Mouse (Mus musculus) macrophage (primary cell): ENCODE results near the gene Psg22. TPM values are rescaled to one million over a fixed set of nuclear protein-coding genes. Genes with fewer than 3 reads are reported as not detected.
"Not testable (repeated sequence)": the region's sequence is repeated elsewhere in the genome, so short reads cannot be mapped to it uniquely, and the experiment has no call there.

Experiments
- H3K27ac ChIP-seq: fragments of 350-480 bp; formaldehyde crosslinking; 2 replicates; pipeline ENCODE4 v1.9.0; 2021
- H3K36me3 ChIP-seq: fragments of 350-480 bp; formaldehyde crosslinking; 2 replicates; pipeline ENCODE4 v1.9.0; 2021; ENCODE audit errors: inconsistent target
- H3K4me3 ChIP-seq: fragments of 350-480 bp; formaldehyde crosslinking; 2 replicates; pipeline ENCODE4 v1.9.0; 2021; ENCODE audit errors: inconsistent target
- H3K79me2 ChIP-seq: fragments of 350-480 bp; formaldehyde crosslinking; 2 replicates; pipeline ENCODE4 v1.9.0; 2021; ENCODE audit errors: inconsistent target
- WGBS: methylation state at CpG from one replicate; pipeline ENCODE4 v1.1.7; 2026; ENCODE audit warnings: inconsistent platforms; ENCODE audit not compliant: missing documents; 5-methylcytosine and 5-hydroxymethylcytosine counted together
- polyA plus RNA-seq: library from polyadenylated mRNA; stranded (reverse); fragments of 250-400 nt; gene quantifications from 3 replicates; pipeline ENCODE4 v1.2.4, GENCODE M21; 2018; ENCODE audit warnings: inconsistent platforms

The Psg22 gene
- polyA plus RNA-seq, 1 experiment from 2014 or later, result not detected

DNA sequence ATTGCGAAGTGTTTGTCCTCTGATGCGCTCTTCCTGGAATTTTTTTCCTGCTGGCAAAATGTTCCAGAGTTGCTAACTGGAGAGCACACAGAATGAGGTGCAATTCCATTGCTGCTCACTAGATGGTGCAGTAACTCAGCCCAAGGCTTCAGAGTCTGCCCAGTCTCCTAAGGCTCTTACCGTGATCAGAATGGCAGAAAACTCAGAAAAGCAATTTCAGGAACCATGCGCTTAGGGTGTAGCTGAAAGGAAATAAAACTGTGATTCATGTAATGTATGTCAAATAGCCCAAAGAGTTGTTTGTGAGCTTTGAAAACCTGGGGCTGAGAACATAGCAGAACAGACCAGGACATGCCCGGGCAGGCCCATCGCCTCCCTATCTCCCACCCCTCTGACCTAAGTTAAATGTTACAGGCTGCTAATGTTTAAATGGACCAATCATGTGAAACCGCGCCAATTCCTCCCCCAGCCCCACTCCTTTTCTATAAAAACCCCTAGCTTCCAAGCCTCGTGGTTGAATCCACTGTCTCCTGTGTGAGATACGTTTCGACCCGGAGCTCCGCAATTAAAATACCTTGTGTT lies 32.1 kb downstream of the Psg22 start:
- H3K27ac ChIP-seq, result not testable (repeated sequence)
- 50% methylated on average over 8 of the region's 13 CpGs for WGBS

DNA sequence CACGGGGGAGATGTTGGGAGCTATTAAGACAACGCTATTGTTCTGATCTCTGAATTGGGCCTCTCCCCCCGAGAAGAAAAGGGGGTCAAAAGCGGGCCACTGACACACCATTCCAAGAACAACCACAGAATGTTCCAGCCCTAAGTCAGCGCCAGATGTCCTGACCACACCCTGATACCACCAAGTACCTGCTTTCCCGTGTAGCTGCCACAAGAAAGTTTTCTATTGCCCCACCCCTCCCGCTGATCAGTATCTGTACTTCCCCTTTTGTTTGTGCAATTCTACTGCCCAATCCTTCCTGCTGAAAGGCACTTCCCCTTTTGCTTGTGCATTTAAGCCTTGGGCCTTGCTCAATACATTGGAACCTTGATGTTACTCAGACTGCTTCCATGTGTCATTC lies 42.3 kb downstream of the Psg22 start:
- WGBS, result 48% methylated on average over 5 of the region's 7 CpGs
- not testable (repeated sequence) for H3K27ac ChIP-seq, H3K4me3 ChIP-seq, H3K79me2 ChIP-seq, H3K36me3 ChIP-seq

More for the DNA sequence above, 32.1 kb downstream of the Psg22 start:
- H3K79me2 ChIP-seq, H3K4me3 ChIP-seq, H3K36me3 ChIP-seq: not testable (repeated sequence)

DNA sequence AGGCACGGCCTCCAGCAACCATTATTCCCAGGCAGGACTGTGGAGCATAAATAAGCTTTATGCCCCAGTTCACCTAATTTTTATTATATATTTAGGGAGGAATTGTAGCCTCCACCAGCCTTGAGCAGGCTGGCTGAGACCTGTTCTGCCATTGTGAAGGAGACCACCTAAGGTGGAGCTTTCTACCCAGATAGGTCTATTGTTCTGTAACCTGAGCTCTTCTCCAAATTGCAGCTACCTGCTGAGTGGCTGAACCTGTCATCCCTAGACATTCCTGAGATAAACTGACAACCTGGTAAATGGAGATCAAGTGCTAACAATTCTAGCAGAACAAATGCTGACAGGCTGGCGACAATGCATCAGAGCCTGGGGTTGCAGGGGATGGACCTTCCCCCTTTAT lies 45.0 kb downstream of the Psg22 start:
- H3K36me3 ChIP-seq, H3K27ac ChIP-seq, H3K4me3 ChIP-seq, H3K79me2 ChIP-seq: not testable (repeated sequence)
- no CpG with 5 or more reads among the region's 2 CpGs for WGBS

Other genes starting within 250 kb of the Psg22 start
- not detected in 3 replicates for gene Psg26, start 233.9 kb upstream of the Psg22 start, polyA plus RNA-seq
- gene Psg25, start 185.8 kb upstream of the Psg22 start, polyA plus RNA-seq, result not detected in 3 replicates
- not detected in 3 replicates for gene Psg27, start 150.8 kb upstream of the Psg22 start, polyA plus RNA-seq
- gene Psg23, start 101.6 kb upstream of the Psg22 start, polyA plus RNA-seq, result not detected in 3 replicates
- not detected in 3 replicates for gene Psg21, start 61.4 kb upstream of the Psg22 start, polyA plus RNA-seq
- gene Psg20, start 31.9 kb upstream of the Psg22 start, polyA plus RNA-seq, result not detected in 3 replicates
- gene Psg19, start 80.4 kb downstream of the Psg22 start, polyA plus RNA-seq, result not detected in 3 replicates
- not detected in 3 replicates for gene Psg17, start 103.5 kb downstream of the Psg22 start, polyA plus RNA-seq
- 3.2 to 7.3 TPM (median 3.3 TPM) in 3 replicates for gene Mill2, start 121.9 kb downstream of the Psg22 start, polyA plus RNA-seq
- 1.3 to 1.4 TPM in 2 of 3 replicates, not detected in the other for gene Pglyrp1, start 153.2 kb downstream of the Psg22 start, polyA plus RNA-seq
- 4.1 to 8.9 TPM (median 8.4 TPM) in 3 replicates for gene Ccdc61, start 192.3 kb downstream of the Psg22 start, polyA plus RNA-seq
- gene Nova2, start 207.8 kb downstream of the Psg22 start, polyA plus RNA-seq, result 0.01 TPM in 1 of 3 replicates, not detected in the others